Mouse (Mus musculus) embryonic facial prominence, embryonic 15.5 days (tissue): ENCODE measurements around the gene Runx3. TPM values are rescaled to one million over a fixed set of nuclear protein-coding genes. Genes with fewer than 3 reads are reported as not detected.
A peak's percentile ranks its signal among the peaks of the same experiment; 100 is the strongest.
"Not testable (repeated sequence)": the region's sequence is repeated elsewhere in the genome, so short reads cannot be mapped to it uniquely, and the experiment has no call there.

ENCODE experiments used
- ATAC-seq: fragments of 200-750 bp; cut with Nextera tagmentation; 2 replicates; pipeline ENCODE4 v1.8.0; 2017; ENCODE audit warnings: low read depth, moderate TSS enrichment; ENCODE audit not compliant: insufficient number of reproducible peaks, low FRiP score, low TSS enrichment
- H3K27ac ChIP-seq: fragments of 300-500 bp; sonication (generic); replicated peaks from 2 replicates; pipeline ENCODE4 v1.5.1; 2015; ENCODE audit warnings: mild to moderate bottlenecking, inconsistent platforms
- H3K27me3 ChIP-seq: fragments of 300-500 bp; sonication (generic); 2 replicates; pipeline ENCODE4 v1.6.1; 2015; ENCODE audit warnings: inconsistent platforms
- H3K36me3 ChIP-seq: fragments of 300-500 bp; sonication (generic); 2 replicates; pipeline ENCODE4 v1.6.1; 2015; ENCODE audit warnings: mild to moderate bottlenecking, inconsistent platforms
- H3K4me1 ChIP-seq: fragments of 300-500 bp; sonication (generic); 2 replicates; pipeline ENCODE4 v1.6.1; 2015; ENCODE audit warnings: inconsistent platforms
- H3K4me2 ChIP-seq: fragments of 300-500 bp; sonication (generic); replicated peaks from 2 replicates; pipeline ENCODE4 v1.6.1; 2015; ENCODE audit warnings: mild to moderate bottlenecking, inconsistent platforms
- H3K4me3 ChIP-seq: fragments of 300-500 bp; sonication (generic); replicated peaks from 2 replicates; pipeline ENCODE4 v1.5.1; 2015; ENCODE audit warnings: mild to moderate bottlenecking, inconsistent platforms
- H3K9ac ChIP-seq: fragments of 300-500 bp; sonication (generic); 2 replicates; pipeline ENCODE4 v1.6.1; 2015; ENCODE audit warnings: inconsistent platforms
- H3K9me3 ChIP-seq: fragments of 300-500 bp; sonication (generic); replicated peaks from 2 replicates; pipeline ENCODE4 v1.6.1; 2016; ENCODE audit warnings: inconsistent platforms
- WGBS: fragments of 180-500 bp; shearing (Covaris S2); methylation state at CpG from one replicate; pipeline ENCODE4 v1.1.7; 2015; 5-methylcytosine and 5-hydroxymethylcytosine counted together
- polyA plus RNA-seq: library from polyadenylated mRNA; unstranded; fragments of >200 nt; fragmentation: Nextera tagmentation; extraction: Ambion mirVana; gene quantifications from 2 replicates; pipeline ENCODE4 v1.2.1, GENCODE M21; 2015

Gene Runx3
- polyA plus RNA-seq, 1 experiment from 2014 or later: 3.2 TPM

GRCm38 (mm10) chr4:135175406-135176120, 55.1 kb downstream of the Runx3 start:
- Histone ChIP-seq H3K27ac (no peak overlapping the region), H3K9ac (no peak overlapping the region), H3K4me2 (peak overlapping the region; percentile 39), H3K27me3 (peaks cover 56% of the 10 kb centered on the region), H3K4me3 (peak overlapping the region; percentile 14; the same call in 1 of the 2 replicates), H3K9me3 (no peaks in the 10 kb centered on the region), H3K4me1 (peaks cover 27% of the 10 kb centered on the region), H3K36me3 (no peaks in the 10 kb centered on the region)
- 26% methylated on average over 38 of the region's 38 CpGs for WGBS
- ATAC-seq: no peak

DNA sequence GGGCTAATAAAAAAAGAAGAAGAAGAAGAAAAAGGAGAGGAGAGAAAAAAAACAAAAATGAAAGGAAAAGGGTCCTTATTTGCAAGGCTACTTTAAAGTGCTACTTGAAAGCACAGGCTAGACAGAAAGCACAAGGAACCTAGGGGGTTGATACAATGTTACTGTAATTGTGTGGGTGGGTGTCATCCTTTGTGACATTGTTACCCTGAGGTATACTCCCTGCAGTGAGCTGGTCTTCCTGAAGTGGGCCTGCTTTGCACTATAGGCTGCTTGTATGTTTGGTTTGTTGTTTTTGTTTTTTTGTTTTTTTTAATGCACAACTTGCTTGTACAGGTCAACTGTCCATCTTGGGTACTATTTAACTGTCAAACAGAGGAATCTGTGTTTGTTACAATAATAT, 57.1 kb downstream of the Runx3 start:
- no peak overlapping the region for H3K4me2 ChIP-seq
- H3K27me3 ChIP-seq: peaks cover 37% of the 10 kb centered on the region
- no peak for ATAC-seq
- no peak overlapping the region for H3K4me3 ChIP-seq
- no peak overlapping the region for H3K9ac ChIP-seq
- no peaks in the 10 kb centered on the region for H3K36me3 ChIP-seq
- H3K4me1 ChIP-seq: peaks cover 27% of the 10 kb centered on the region
- H3K9me3 ChIP-seq: no peaks in the 10 kb centered on the region
- no peak overlapping the region for H3K27ac ChIP-seq

- H3K4me1 ChIP-seq: peaks cover 27% of the 10 kb centered on the region
- ATAC-seq: no peak
- H3K9me3 ChIP-seq: no peaks in the 10 kb centered on the region
- no peak overlapping the region for H3K4me2 ChIP-seq
- H3K9ac ChIP-seq: no peak overlapping the region
- no peak overlapping the region for H3K4me3 ChIP-seq
- H3K27ac ChIP-seq: no peak overlapping the region
- H3K27me3 ChIP-seq: peaks cover 22% of the 10 kb centered on the region
- 14% methylated on average over 5 of the region's 5 CpGs for WGBS
- no peaks in the 10 kb centered on the region for H3K36me3 ChIP-seq
Observed at GRCm38 (mm10) chr4:135179077-135179481, 58.6 kb downstream of the Runx3 start.

- H3K9ac ChIP-seq: no peak overlapping the region
- no peaks in the 10 kb centered on the region for H3K36me3 ChIP-seq
- peaks cover 15% of the 10 kb centered on the region for H3K4me1 ChIP-seq
- WGBS: 86% methylated on average over 4 of the region's 4 CpGs
- no peak overlapping the region for H3K27ac ChIP-seq
- no peak for ATAC-seq
- H3K4me3 ChIP-seq: no peak overlapping the region
- no peak overlapping the region for H3K4me2 ChIP-seq
- no peaks in the 10 kb centered on the region for H3K9me3 ChIP-seq
- H3K27me3 ChIP-seq: peaks cover 2% of the 10 kb centered on the region; the same call in 1 of the 2 replicates
Observed at GRCm38 (mm10) chr4:135181819-135182218, 61.4 kb downstream of the Runx3 start.

- H3K36me3 ChIP-seq, H3K27ac ChIP-seq, H3K4me1 ChIP-seq, H3K9me3 ChIP-seq, H3K9ac ChIP-seq, H3K4me3 ChIP-seq, H3K4me2 ChIP-seq, H3K27me3 ChIP-seq, ATAC-seq: not testable (repeated sequence)
- WGBS: 95% methylated on average over 7 of the region's 13 CpGs
Observed at GRCm38 (mm10) chr4:135184277-135184676, 63.8 kb downstream of the Runx3 start.

GRCm38 (mm10) chr4:135189452-135190008, 69.1 kb downstream of the Runx3 start:
- Histone ChIP-seq H3K9me3 (no peaks in the 10 kb centered on the region), H3K9ac (no peak overlapping the region), H3K4me3 (no peak overlapping the region), H3K4me1 (0 out of 2 replicates have a peak, but pooled peaks cover 5% of the 10 kb centered on the region), H3K36me3 (no peaks in the 10 kb centered on the region), H3K27me3 (no peaks in the 10 kb centered on the region; the same call in 1 of the 2 replicates), H3K27ac (no peak overlapping the region), H3K4me2 (no peak overlapping the region)
- ATAC-seq: no peak
- WGBS: 73% methylated on average over 12 of the region's 12 CpGs

GRCm38 (mm10) chr4:135190364-135190763, 69.9 kb downstream of the Runx3 start:
- H3K36me3 ChIP-seq: no peaks in the 10 kb centered on the region
- WGBS: 83% methylated on average over 1 of the region's 1 CpGs
- H3K27me3 ChIP-seq: no peaks in the 10 kb centered on the region; the same call in 1 of the 2 replicates
- H3K4me3 ChIP-seq: no peak overlapping the region
- no peak overlapping the region for H3K9ac ChIP-seq
- 0 out of 2 replicates have a peak, but pooled peaks cover 5% of the 10 kb centered on the region for H3K4me1 ChIP-seq
- H3K4me2 ChIP-seq: no peak overlapping the region
- H3K27ac ChIP-seq: no peak overlapping the region
- ATAC-seq: no peak
- H3K9me3 ChIP-seq: 0 out of 2 replicates have a peak, but pooled peaks cover under 1% of the 10 kb centered on the region

DNA sequence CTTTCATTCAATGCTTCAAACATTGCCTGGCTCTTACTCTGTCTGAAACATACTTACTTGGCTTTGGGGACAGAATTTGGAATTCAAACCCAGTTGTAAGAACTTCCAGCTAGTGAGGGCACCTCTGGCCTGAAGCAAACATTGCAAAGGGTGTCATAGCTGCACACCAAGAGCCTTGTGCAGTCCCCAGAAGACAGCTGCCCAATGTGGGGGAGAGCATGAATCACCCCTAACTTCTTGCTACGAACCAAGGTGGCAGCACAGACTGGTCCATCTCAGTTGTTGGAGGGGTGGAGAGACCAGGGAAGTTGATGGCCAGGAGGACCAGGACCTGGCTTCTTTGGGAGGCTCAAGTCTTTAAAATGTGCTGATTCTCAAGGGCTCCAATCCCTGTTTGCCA, 70.7 kb downstream of the Runx3 start:
- Histone ChIP-seq H3K27me3 (no peaks in the 10 kb centered on the region; the same call in 1 of the 2 replicates), H3K36me3 (no peaks in the 10 kb centered on the region), H3K27ac (no peak overlapping the region), H3K9me3 (0 out of 2 replicates have a peak, but pooled peaks cover 4% of the 10 kb centered on the region), H3K4me1 (0 out of 2 replicates have a peak, but pooled peaks cover 5% of the 10 kb centered on the region), H3K9ac (no peak overlapping the region), H3K4me3 (no peak overlapping the region), H3K4me2 (no peak overlapping the region)
- ATAC-seq: no peak
- WGBS: 48% methylated on average over 1 of the region's 1 CpGs

DNA sequence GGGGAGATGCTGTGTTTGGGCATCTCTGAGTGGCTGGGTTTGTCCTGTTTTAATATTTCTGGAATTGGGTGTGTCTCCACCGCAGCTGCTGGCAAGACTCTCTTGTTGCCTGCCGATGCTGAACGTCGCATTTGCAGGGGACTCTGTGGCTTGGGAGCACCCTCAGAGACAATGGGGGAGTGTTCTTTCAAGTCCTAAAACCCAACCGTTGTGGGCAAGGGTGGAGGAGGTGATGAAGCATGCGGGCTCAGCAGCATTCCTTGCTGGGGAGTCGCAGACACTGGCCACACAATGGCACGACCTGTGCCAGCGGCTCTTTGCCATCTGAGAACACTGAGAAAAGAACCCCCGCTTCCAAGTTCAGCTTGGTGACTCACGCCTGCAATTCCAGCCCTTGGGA, 71.2 kb downstream of the Runx3 start:
- ATAC-seq: peak; percentile 29; the same call in 1 of the 2 replicates
- Histone ChIP-seq H3K36me3 (no peaks in the 10 kb centered on the region), H3K9me3 (0 out of 2 replicates have a peak, but pooled peaks cover 4% of the 10 kb centered on the region), H3K4me1 (0 out of 2 replicates have a peak, but pooled peaks cover 5% of the 10 kb centered on the region), H3K4me2 (no peak overlapping the region), H3K27ac (no peak overlapping the region), H3K9ac (no peak overlapping the region), H3K4me3 (no peak overlapping the region), H3K27me3 (no peaks in the 10 kb centered on the region; the same call in 1 of the 2 replicates)
- 60% methylated on average over 11 of the region's 11 CpGs for whole genome bisulfite sequencing

DNA sequence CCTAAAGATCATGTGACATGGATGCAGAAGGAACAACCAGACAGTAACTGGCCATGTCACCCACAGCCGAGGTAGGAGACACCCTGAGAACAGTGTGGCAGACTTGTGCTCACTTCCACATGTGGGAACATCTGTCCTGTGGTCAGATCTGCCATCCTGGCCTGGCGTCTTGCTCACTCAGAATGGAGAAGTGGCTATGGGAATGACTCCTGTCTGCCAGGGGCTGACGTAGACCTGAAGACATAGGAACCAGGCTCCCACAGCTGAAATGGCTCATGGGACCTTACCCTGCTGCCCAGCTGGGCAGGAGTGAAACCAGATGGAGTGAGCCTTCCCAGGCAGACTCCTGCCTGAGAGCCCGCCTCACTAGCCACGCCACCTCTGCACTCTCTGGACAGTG, 72.4 kb downstream of the Runx3 start:
- Histone ChIP-seq H3K9me3 (0 out of 2 replicates have a peak, but pooled peaks cover 4% of the 10 kb centered on the region), H3K27me3 (no peaks in the 10 kb centered on the region; the same call in 1 of the 2 replicates), H3K4me1 (peaks cover 10% of the 10 kb centered on the region), H3K27ac (no peak overlapping the region), H3K4me3 (no peak overlapping the region), H3K9ac (no peak overlapping the region), H3K4me2 (no peak overlapping the region), H3K36me3 (no peaks in the 10 kb centered on the region)
- WGBS: 61% methylated on average over 5 of the region's 5 CpGs
- no peak for ATAC-seq

GRCm38 (mm10) chr4:135197857-135198256, 77.4 kb downstream of the Runx3 start:
- H3K4me2 ChIP-seq: no peak overlapping the region
- H3K4me3 ChIP-seq: no peak overlapping the region
- 41% methylated on average over 8 of the region's 8 CpGs for WGBS
- no peak for ATAC-seq
- no peaks in the 10 kb centered on the region for H3K36me3 ChIP-seq
- no peak overlapping the region for H3K27ac ChIP-seq
- H3K27me3 ChIP-seq: peaks cover 4% of the 10 kb centered on the region
- no peak overlapping the region for H3K9ac ChIP-seq
- peaks cover 14% of the 10 kb centered on the region for H3K4me1 ChIP-seq
- 0 out of 2 replicates have a peak, but pooled peaks cover 4% of the 10 kb centered on the region for H3K9me3 ChIP-seq
